Mouse (Mus musculus) central nervous system, embryonic 18 days (tissue): ENCODE measurements around the gene Ptgdr2. TPM values are rescaled to one million over a fixed set of nuclear protein-coding genes. Genes with fewer than 3 reads are reported as not detected.

ENCODE experiments used
- polyA plus RNA-seq: library from polyadenylated mRNA; depleted of rRNA; stranded (reverse); fragments of >200 nt; gene quantifications from 2 replicates; pipeline ENCODE4 v1.2.3, GENCODE M21; 2012; rRNA removed

Gene Ptgdr2
- polyA plus RNA-seq = 0.28 and 0.31 TPM in 2 replicates

DNA sequence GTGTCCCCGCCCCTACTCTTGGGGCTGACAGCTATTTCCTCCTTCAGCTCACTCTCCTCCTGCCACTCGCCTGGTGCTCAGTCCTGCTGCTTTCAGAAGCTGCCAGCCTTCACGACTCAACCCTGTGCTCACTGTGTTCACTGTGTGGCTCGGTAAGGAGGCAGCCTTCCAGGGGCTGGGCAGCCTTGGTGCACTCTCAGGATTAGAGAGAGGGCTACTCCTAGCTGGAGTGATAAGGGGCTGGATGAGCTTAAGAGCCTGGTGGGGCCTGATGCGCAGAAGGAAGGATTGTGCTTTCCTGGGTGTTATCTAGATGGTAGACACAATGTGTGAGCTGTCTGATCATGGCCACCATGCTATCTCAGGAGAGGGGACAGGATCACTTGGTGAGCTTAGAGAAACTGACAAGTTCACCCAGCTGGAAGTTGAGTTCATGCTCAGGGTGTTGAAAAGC is at the start of gene Ptgdr2:
Gene Ptgdr2, plus strand, starts transcription at position 51 of the 454 bp plus-strand sequence.

DNA sequence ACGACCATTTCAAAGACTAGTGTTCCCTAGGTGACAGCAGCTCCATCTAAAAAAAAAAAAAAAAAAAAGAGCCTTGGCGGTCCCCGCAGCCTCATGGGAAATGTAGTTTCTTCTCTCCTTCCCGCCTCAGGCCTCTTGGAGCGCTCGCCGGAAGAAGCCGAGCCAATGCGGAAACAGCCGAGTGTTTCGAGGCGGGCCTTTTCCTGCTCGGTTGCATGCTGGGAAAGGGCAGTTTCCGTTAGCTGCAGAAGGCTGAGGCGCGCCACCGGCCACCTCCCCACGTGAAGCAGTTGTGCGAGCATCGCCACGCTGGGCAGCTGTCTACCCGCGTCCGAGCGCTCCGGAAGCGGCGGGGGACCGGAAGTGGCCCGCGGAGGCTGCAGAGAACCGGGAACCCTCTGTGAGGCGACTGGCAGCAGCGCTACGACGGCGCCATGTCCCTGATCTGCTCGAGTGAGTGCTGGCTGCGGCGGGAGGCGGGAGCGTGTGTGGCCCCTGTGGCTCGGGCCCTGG is 41.9 kb upstream of the Ptgdr2 start, which contains the start of gene Prpf19:
Gene Prpf19, plus strand, starts transcription at position 216 of the 513 bp plus-strand sequence.

DNA sequence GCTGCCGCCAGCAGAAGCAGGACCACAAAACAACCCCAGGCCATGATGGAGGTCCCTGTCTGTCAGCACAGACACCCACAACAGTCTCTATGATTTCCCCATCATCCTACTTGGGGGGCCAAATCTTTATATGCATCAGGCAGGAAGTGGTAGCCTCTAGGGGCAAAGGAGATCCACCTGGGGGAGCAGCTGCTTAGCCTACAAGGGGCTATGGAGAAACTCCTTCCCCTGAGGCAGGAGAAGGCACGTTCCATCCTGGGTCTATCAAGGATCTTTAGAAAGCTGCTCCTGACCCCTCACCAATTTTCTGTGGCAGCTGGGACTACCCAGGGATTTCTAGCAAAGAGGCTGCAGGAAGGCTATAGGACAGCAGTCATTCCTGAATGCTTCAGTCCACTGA is 16.4 kb upstream of the Ptgdr2 start, which contains the start of gene Zp1:
Gene Zp1, minus strand, starts transcription at position 101 of the 400 bp plus-strand sequence.

DNA sequence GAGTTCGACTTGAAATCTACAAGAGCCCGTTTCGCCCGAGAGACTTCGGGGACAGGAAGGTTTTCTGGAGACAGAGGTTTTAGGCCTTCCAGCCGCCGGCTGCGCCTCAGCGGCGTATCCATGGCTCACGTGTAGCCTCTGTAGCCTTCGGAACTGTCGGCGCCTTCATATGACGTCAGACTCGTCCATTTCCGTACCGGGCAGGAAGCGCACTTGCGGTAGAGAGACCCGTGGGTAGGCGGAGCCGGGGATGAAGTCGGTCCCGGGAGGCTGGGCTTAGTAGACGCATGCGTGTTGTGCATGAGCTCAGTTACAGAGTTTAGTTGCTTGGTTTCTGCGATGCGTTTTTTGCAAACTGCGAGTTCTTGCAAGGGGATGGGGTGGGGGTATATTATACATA is 12.2 kb downstream of the Ptgdr2 start, which contains the start of gene Ccdc86:
Gene Ccdc86, minus strand, starts transcription at position 155 of the 400 bp plus-strand sequence.

DNA sequence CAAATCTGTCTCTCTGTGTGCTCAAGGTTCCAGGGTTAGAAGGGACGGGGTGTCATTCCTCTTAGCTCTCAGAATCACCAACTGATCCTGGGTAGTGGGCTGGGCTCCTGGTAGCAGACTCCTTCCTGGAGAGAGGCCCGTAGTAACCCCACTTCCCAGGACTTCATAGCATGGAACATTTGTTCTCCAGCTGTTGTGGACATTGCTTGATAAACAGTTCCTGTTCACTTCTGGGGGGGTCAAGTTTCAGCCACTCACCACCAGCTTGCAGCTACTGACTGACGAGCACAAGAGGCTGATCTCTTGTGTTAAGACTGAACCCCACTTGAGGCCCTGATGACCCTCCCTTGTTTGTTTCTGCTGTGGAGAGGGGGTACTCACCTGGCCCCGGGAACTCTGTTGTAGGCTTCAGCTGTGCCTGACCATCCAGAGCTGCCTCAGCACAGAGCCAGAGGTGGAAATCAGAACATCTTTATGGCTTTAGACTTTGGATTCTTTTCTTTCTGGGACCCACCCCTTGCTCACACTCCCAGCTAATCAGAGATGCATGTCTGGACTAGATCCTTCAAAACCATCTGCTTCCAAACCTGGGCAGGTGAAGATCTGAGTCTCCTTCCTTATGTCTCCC is 37.4 kb downstream of the Ptgdr2 start, which contains the start of gene Ms4a10:
Gene Ms4a10, minus strand, starts transcription at position 433 of the 628 bp plus-strand sequence.

Other genes starting within 250 kb of the Ptgdr2 start
- gene Vps37c, start 248.4 kb upstream of the Ptgdr2 start, polyA plus RNA-seq = 19.8 and 21.0 TPM in 2 replicates
- gene Cd5, start 198.2 kb upstream of the Ptgdr2 start, polyA plus RNA-seq = 0.13 and 0.15 TPM in 2 replicates
- gene Cd6, start 107.1 kb upstream of the Ptgdr2 start, polyA plus RNA-seq = 0.03 and 0.06 TPM in 2 replicates
- 0.78 and 0.83 TPM in 2 replicates for gene Slc15a3, start 97.4 kb upstream of the Ptgdr2 start, polyA plus RNA-seq
- gene Tmem132a, start 67.2 kb upstream of the Ptgdr2 start, polyA plus RNA-seq = 219 and 221 TPM in 2 replicates
- gene Tmem109, start 55.2 kb upstream of the Ptgdr2 start, polyA plus RNA-seq = 40.8 and 44.3 TPM in 2 replicates
- 336 and 337 TPM in 2 replicates for gene Prpf19, start 41.9 kb upstream of the Ptgdr2 start, polyA plus RNA-seq
- 0.47 and 0.65 TPM in 2 replicates for gene Zp1, start 16.5 kb upstream of the Ptgdr2 start, polyA plus RNA-seq
- gene Ccdc86, start 12.1 kb downstream of the Ptgdr2 start, polyA plus RNA-seq = 4.7 and 5.0 TPM in 2 replicates
- not detected in 2 replicates for gene Ms4a10, start 37.5 kb downstream of the Ptgdr2 start, polyA plus RNA-seq
- 0.95 and 2.3 TPM in 2 replicates for gene Ms4a15, start 56.1 kb downstream of the Ptgdr2 start, polyA plus RNA-seq
- not detected in 2 replicates for gene Ms4a18, start 80.9 kb downstream of the Ptgdr2 start, polyA plus RNA-seq
- 0.06 and 0.07 TPM in 2 replicates for gene Ms4a8a, start 143.9 kb downstream of the Ptgdr2 start, polyA plus RNA-seq
- gene 1700017D01Rik, start 193.7 kb downstream of the Ptgdr2 start, polyA plus RNA-seq = not detected in 2 replicates
- gene 1700025F22Rik, start 228.2 kb downstream of the Ptgdr2 start, polyA plus RNA-seq = not detected in 2 replicates